Mouse (Mus musculus): ENCODE measurements around the gene Atg16l2.

GRCm38 (mm10) chr7:101326006-101326405, 24.0 kb upstream of the Atg16l2 start:
- TF ChIP-seq POLR2A (IDR thresholded peaks at IDR 0.05; ENCODE audit: borderline replicate concordance, extremely low read depth, low read depth, low read length) (no peak), CTCF (IDR thresholded peaks at IDR 0.05; ENCODE audit: insufficient read depth, low read length) (no peak)

Measured in lung, adult 2 months (tissue).